Mouse (Mus musculus) liver, embryonic 11.5 days (tissue): Measurements from ENCODE around the gene Riok2. TPM values are rescaled to one million over a fixed set of nuclear protein-coding genes. Genes with fewer than 3 reads are reported as not detected.

Experiments
- ATAC-seq: fragments of 200-750 bp; cut with Nextera tagmentation; replicated peaks from 2 replicates; pipeline ENCODE4 v1.8.0; 2017; ENCODE audit warnings: moderate number of reproducible peaks, mild to moderate bottlenecking, moderate TSS enrichment, moderate library complexity; ENCODE audit not compliant: low FRiP score
- DNase-seq: peaks from one replicate; pipeline ENCODE4 v3.0.0-alpha.2; 2017; ENCODE audit warnings: low spot score
- H3K27ac ChIP-seq: fragments of 300-500 bp; sonication (generic); 2 replicates; pipeline ENCODE4 v1.5.1; 2014; ENCODE audit warnings: mild to moderate bottlenecking, low read depth, low read length, control low read depth
- H3K27me3 ChIP-seq: fragments of 300-500 bp; sonication (generic); replicated peaks from 2 replicates; pipeline ENCODE4 v1.6.1; 2014; ENCODE audit warnings: low read length, mixed read lengths; ENCODE audit not compliant: control insufficient read depth, insufficient read depth
- H3K36me3 ChIP-seq: fragments of 300-500 bp; sonication (generic); 2 replicates; pipeline ENCODE4 v1.6.1; 2014; ENCODE audit warnings: mild to moderate bottlenecking, low read length, moderate library complexity, mixed read lengths; ENCODE audit not compliant: control insufficient read depth, insufficient read depth
- H3K4me1 ChIP-seq: fragments of 300-500 bp; sonication (generic); replicated peaks from 2 replicates; pipeline ENCODE4 v1.6.1; 2014; ENCODE audit warnings: low read length, mixed read lengths; ENCODE audit not compliant: control insufficient read depth, insufficient read depth
- H3K4me2 ChIP-seq: fragments of 300-500 bp; sonication (generic); 2 replicates; pipeline ENCODE4 v1.6.1; 2014; ENCODE audit warnings: mild to moderate bottlenecking, control low read depth, moderate library complexity
- H3K4me3 ChIP-seq: fragments of 300-500 bp; sonication (generic); 2 replicates; pipeline ENCODE4 v1.5.1; 2014; ENCODE audit warnings: low read depth, low read length, control low read depth
- H3K9ac ChIP-seq: fragments of 300-500 bp; sonication (generic); 2 replicates; pipeline ENCODE4 v1.6.1; 2014; ENCODE audit warnings: low read depth, low read length, control low read depth
- H3K9me3 ChIP-seq: fragments of 300-500 bp; sonication (generic); 2 replicates; pipeline ENCODE4 v1.6.1; 2016; ENCODE audit warnings: low read length, inconsistent platforms, mixed read lengths; ENCODE audit not compliant: control insufficient read depth
- WGBS: fragments of 180-500 bp; shearing (Covaris S2); extraction: QIAGEN DNeasy Blood & Tissue Kit; methylation state at CpG from one replicate; pipeline ENCODE4 v1.1.7; 2014; 5-methylcytosine and 5-hydroxymethylcytosine counted together
- polyA plus RNA-seq: library from polyadenylated mRNA; unstranded; fragments of >200 nt; fragmentation: Nextera tagmentation; extraction: Ambion mirVana; gene quantifications from 2 replicates; pipeline ENCODE4 v1.2.1, GENCODE M21; 2014

Riok2 gene
- polyA plus RNA-seq, 1 experiment from 2014 or later = 29.6 TPM

GRCm38 (mm10) chr17:17412176-17412575 lies 38.1 kb downstream of the Riok2 start:
- WGBS = 72% methylated on average over 2 of the region's 2 CpGs
- Histone ChIP-seq H3K4me3 (no peak overlapping the region), H3K4me2 (no peak overlapping the region), H3K27me3 (no peaks in the 10 kb centered on the region), H3K36me3 (no peaks in the 10 kb centered on the region), H3K4me1 (no peaks in the 10 kb centered on the region), H3K27ac (no peak overlapping the region), H3K9ac (no peak overlapping the region), H3K9me3 (no peaks in the 10 kb centered on the region)
- ATAC-seq = no peak
- no peak for DNase-seq

- Histone ChIP-seq H3K4me1 (no peaks in the 10 kb centered on the region), H3K27ac (no peak overlapping the region), H3K9me3 (no peaks in the 10 kb centered on the region), H3K4me3 (no peak overlapping the region), H3K9ac (no peak overlapping the region), H3K27me3 (no peaks in the 10 kb centered on the region), H3K4me2 (no peak overlapping the region), H3K36me3 (no peaks in the 10 kb centered on the region)
- WGBS = 95% methylated on average over 3 of the region's 3 CpGs
- no peak for ATAC-seq
- DNase-seq = no peak
These were observed 40.1 kb downstream of the Riok2 start for GRCm38 (mm10) chr17:17414206-17414605.

- H3K9me3 ChIP-seq = no peaks in the 10 kb centered on the region
- no peak for ATAC-seq
- 38% methylated on average over 4 of the region's 4 CpGs for WGBS
- no peak for DNase-seq
- no peak overlapping the region for H3K27ac ChIP-seq
- H3K27me3 ChIP-seq = no peaks in the 10 kb centered on the region
- H3K4me1 ChIP-seq = no peaks in the 10 kb centered on the region
- H3K4me3 ChIP-seq = no peak overlapping the region
- H3K9ac ChIP-seq = no peak overlapping the region
- no peaks in the 10 kb centered on the region for H3K36me3 ChIP-seq
- H3K4me2 ChIP-seq = no peak overlapping the region
These were observed 50.6 kb downstream of the Riok2 start for GRCm38 (mm10) chr17:17424609-17425307.

- no peak overlapping the region for H3K9ac ChIP-seq
- no peak overlapping the region for H3K4me2 ChIP-seq
- WGBS = 71% methylated on average over 4 of the region's 4 CpGs
- H3K4me1 ChIP-seq = no peaks in the 10 kb centered on the region
- ATAC-seq (no peak), DNase-seq (no peak)
- no peaks in the 10 kb centered on the region for H3K9me3 ChIP-seq
- no peak overlapping the region for H3K27ac ChIP-seq
- no peak overlapping the region for H3K4me3 ChIP-seq
- H3K36me3 ChIP-seq = no peaks in the 10 kb centered on the region
- no peaks in the 10 kb centered on the region for H3K27me3 ChIP-seq
These were observed 51.3 kb downstream of the Riok2 start for GRCm38 (mm10) chr17:17425308-17425813.

- no peak overlapping the region for H3K4me2 ChIP-seq
- WGBS = 44% methylated on average over 3 of the region's 3 CpGs
- no peak overlapping the region for H3K4me3 ChIP-seq
- DNase-seq = no peak
- no peaks in the 10 kb centered on the region for H3K4me1 ChIP-seq
- H3K27me3 ChIP-seq = no peaks in the 10 kb centered on the region
- H3K9ac ChIP-seq = no peak overlapping the region
- no peak overlapping the region for H3K27ac ChIP-seq
- no peaks in the 10 kb centered on the region for H3K36me3 ChIP-seq
- H3K9me3 ChIP-seq = no peaks in the 10 kb centered on the region
- ATAC-seq = no peak
These were observed 51.8 kb downstream of the Riok2 start for GRCm38 (mm10) chr17:17425906-17426305.

GRCm38 (mm10) chr17:17428888-17429287 lies 54.8 kb downstream of the Riok2 start:
- H3K36me3 ChIP-seq = no peaks in the 10 kb centered on the region

GRCm38 (mm10) chr17:17433679-17434078 lies 59.6 kb downstream of the Riok2 start:
- H3K36me3 ChIP-seq = no peaks in the 10 kb centered on the region
- no peaks in the 10 kb centered on the region for H3K9me3 ChIP-seq
- DNase-seq (no peak), ATAC-seq (no peak)
- no peak overlapping the region for H3K4me3 ChIP-seq
- 74% methylated on average over 4 of the region's 4 CpGs for WGBS
- H3K27me3 ChIP-seq = no peaks in the 10 kb centered on the region
- no peak overlapping the region for H3K4me2 ChIP-seq
- H3K4me1 ChIP-seq = no peaks in the 10 kb centered on the region
- no peak overlapping the region for H3K27ac ChIP-seq
- H3K9ac ChIP-seq = no peak overlapping the region

More at GRCm38 (mm10) chr17:17428888-17429287, 54.8 kb downstream of the Riok2 start:
- ATAC-seq = no peak
- no peaks in the 10 kb centered on the region for H3K4me1 ChIP-seq
- no peak overlapping the region for H3K4me3 ChIP-seq
- H3K27ac ChIP-seq = no peak overlapping the region
- no peaks in the 10 kb centered on the region for H3K9me3 ChIP-seq
- H3K4me2 ChIP-seq = no peak overlapping the region
- DNase-seq = no peak
- 75% methylated on average over 2 of the region's 2 CpGs for WGBS
- H3K27me3 ChIP-seq = no peaks in the 10 kb centered on the region
- H3K9ac ChIP-seq = no peak overlapping the region

- no peaks in the 10 kb centered on the region for H3K9me3 ChIP-seq
- no peak overlapping the region for H3K27ac ChIP-seq
- no peak overlapping the region for H3K4me2 ChIP-seq
- no peaks in the 10 kb centered on the region for H3K27me3 ChIP-seq
- no peaks in the 10 kb centered on the region for H3K36me3 ChIP-seq
- no peaks in the 10 kb centered on the region for H3K4me1 ChIP-seq
- ATAC-seq (no peak), DNase-seq (no peak)
- no peak overlapping the region for H3K4me3 ChIP-seq
- H3K9ac ChIP-seq = no peak overlapping the region
These were observed 64.6 kb downstream of the Riok2 start for GRCm38 (mm10) chr17:17438576-17439191.
